Mouse (Mus musculus): Measurements from ENCODE around the gene Plcb1. TPM values are rescaled to one million over a fixed set of nuclear protein-coding genes. Genes with fewer than 3 reads are reported as not detected.

The Plcb1 gene
- polyA plus RNA-seq, 1 experiment from 2014 or later: 11.4 TPM

- ATAC-seq (ENCODE audit: insufficient number of reproducible peaks, insufficient read depth, low FRiP score, low TSS enrichment, low read depth): no peak
- no peaks in the 10 kb centered on the region for H3K27me3 ChIP-seq
- WGBS: 66% methylated on average over 9 of the region's 9 CpGs
- H3K9ac ChIP-seq (replicated peaks): no peak overlapping the region
- H3K4me2 ChIP-seq: no peak overlapping the region
- no peaks in the 10 kb centered on the region for H3K4me1 ChIP-seq (replicated peaks)
- H3K27ac ChIP-seq: no peak overlapping the region
- H3K36me3 ChIP-seq: no peaks in the 10 kb centered on the region
- H3K4me3 ChIP-seq (replicated peaks): no peak overlapping the region
- H3K9me3 ChIP-seq: no peaks in the 10 kb centered on the region
These were observed 602.1 kb downstream of the Plcb1 start for GRCm38 (mm10) chr2:135387990-135388389.

GRCm38 (mm10) chr2:135394698-135395097 lies 608.8 kb downstream of the Plcb1 start:
- Histone ChIP-seq H3K9me3 (no peaks in the 10 kb centered on the region), H3K4me1 (replicated peaks) (no peaks in the 10 kb centered on the region; the same call in 1 of the 2 replicates), H3K27ac (no peak overlapping the region), H3K4me2 (no peak overlapping the region), H3K36me3 (no peaks in the 10 kb centered on the region), H3K9ac (replicated peaks) (no peak overlapping the region), H3K4me3 (replicated peaks) (no peak overlapping the region), H3K27me3 (no peaks in the 10 kb centered on the region)
- ATAC-seq (ENCODE audit: insufficient number of reproducible peaks, insufficient read depth, low FRiP score, low TSS enrichment, low read depth): no peak
- 73% methylated on average over 3 of the region's 3 CpGs for WGBS

GRCm38 (mm10) chr2:135396375-135396774 lies 610.5 kb downstream of the Plcb1 start:
- Histone ChIP-seq H3K27me3 (no peaks in the 10 kb centered on the region), H3K4me3 (replicated peaks) (no peak overlapping the region), H3K27ac (no peak overlapping the region), H3K36me3 (no peaks in the 10 kb centered on the region), H3K9me3 (no peaks in the 10 kb centered on the region), H3K9ac (replicated peaks) (no peak overlapping the region), H3K4me2 (no peak overlapping the region), H3K4me1 (replicated peaks) (no peaks in the 10 kb centered on the region; the same call in 1 of the 2 replicates)
- no peak for ATAC-seq (ENCODE audit: insufficient number of reproducible peaks, insufficient read depth, low FRiP score, low TSS enrichment, low read depth)
- 90% methylated on average over 3 of the region's 3 CpGs for WGBS

GRCm38 (mm10) chr2:135397970-135398369 lies 612.1 kb downstream of the Plcb1 start:
- Histone ChIP-seq H3K4me3 (replicated peaks) (no peak overlapping the region), H3K27ac (no peak overlapping the region), H3K4me1 (replicated peaks) (no peaks in the 10 kb centered on the region; the same call in 1 of the 2 replicates), H3K36me3 (no peaks in the 10 kb centered on the region), H3K27me3 (no peaks in the 10 kb centered on the region), H3K4me2 (no peak overlapping the region), H3K9ac (replicated peaks) (no peak overlapping the region), H3K9me3 (no peaks in the 10 kb centered on the region)
- 92% methylated on average over 2 of the region's 2 CpGs for WGBS
- no peak for ATAC-seq (ENCODE audit: insufficient number of reproducible peaks, insufficient read depth, low FRiP score, low TSS enrichment, low read depth)

GRCm38 (mm10) chr2:135399760-135400159 lies 613.9 kb downstream of the Plcb1 start:
- no peaks in the 10 kb centered on the region for H3K36me3 ChIP-seq
- no peak overlapping the region for H3K4me3 ChIP-seq (replicated peaks)
- H3K27me3 ChIP-seq: no peaks in the 10 kb centered on the region
- H3K27ac ChIP-seq: no peak overlapping the region
- H3K4me2 ChIP-seq: no peak overlapping the region
- H3K9ac ChIP-seq (replicated peaks): no peak overlapping the region
- H3K4me1 ChIP-seq (replicated peaks): no peaks in the 10 kb centered on the region; the same call in 1 of the 2 replicates
- ATAC-seq (ENCODE audit: insufficient number of reproducible peaks, insufficient read depth, low FRiP score, low TSS enrichment, low read depth): no peak
- no peaks in the 10 kb centered on the region for H3K9me3 ChIP-seq
- 78% methylated on average over 6 of the region's 6 CpGs for WGBS

GRCm38 (mm10) chr2:135402916-135403315 lies 617.0 kb downstream of the Plcb1 start:
- Histone ChIP-seq H3K4me2 (no peak overlapping the region), H3K9ac (replicated peaks) (no peak overlapping the region), H3K4me1 (replicated peaks) (no peaks in the 10 kb centered on the region; the same call in 1 of the 2 replicates), H3K4me3 (replicated peaks) (no peak overlapping the region), H3K27ac (no peak overlapping the region), H3K36me3 (no peaks in the 10 kb centered on the region), H3K9me3 (no peaks in the 10 kb centered on the region), H3K27me3 (no peaks in the 10 kb centered on the region)
- 12% methylated on average over 1 of the region's 1 CpGs for WGBS
- no peak for ATAC-seq (ENCODE audit: insufficient number of reproducible peaks, insufficient read depth, low FRiP score, low TSS enrichment, low read depth)

GRCm38 (mm10) chr2:135403344-135403743 lies 617.5 kb downstream of the Plcb1 start:
- H3K36me3 ChIP-seq: no peaks in the 10 kb centered on the region
- no peak overlapping the region for H3K27ac ChIP-seq
- H3K4me1 ChIP-seq (replicated peaks): no peaks in the 10 kb centered on the region; the same call in 1 of the 2 replicates
- no peaks in the 10 kb centered on the region for H3K27me3 ChIP-seq
- 73% methylated on average over 6 of the region's 6 CpGs for WGBS
- H3K9me3 ChIP-seq: no peaks in the 10 kb centered on the region
- no peak overlapping the region for H3K4me2 ChIP-seq
- no peak overlapping the region for H3K9ac ChIP-seq (replicated peaks)
- no peak overlapping the region for H3K4me3 ChIP-seq (replicated peaks)
- ATAC-seq (ENCODE audit: insufficient number of reproducible peaks, insufficient read depth, low FRiP score, low TSS enrichment, low read depth): no peak

- Histone ChIP-seq H3K9ac (replicated peaks) (no peak overlapping the region), H3K27ac (no peak overlapping the region), H3K27me3 (no peaks in the 10 kb centered on the region), H3K36me3 (no peaks in the 10 kb centered on the region), H3K4me2 (no peak overlapping the region), H3K9me3 (no peaks in the 10 kb centered on the region), H3K4me3 (replicated peaks) (no peak overlapping the region), H3K4me1 (replicated peaks) (no peaks in the 10 kb centered on the region; the same call in 1 of the 2 replicates)
- 82% methylated on average over 1 of the region's 1 CpGs for WGBS
- no peak for ATAC-seq (ENCODE audit: insufficient number of reproducible peaks, insufficient read depth, low FRiP score, low TSS enrichment, low read depth)
These were observed 618.2 kb downstream of the Plcb1 start for GRCm38 (mm10) chr2:135404095-135404494.

- ATAC-seq (ENCODE audit: insufficient number of reproducible peaks, insufficient read depth, low FRiP score, low TSS enrichment, low read depth): no peak
- Histone ChIP-seq H3K9ac (replicated peaks) (no peak overlapping the region), H3K9me3 (no peaks in the 10 kb centered on the region), H3K4me2 (no peak overlapping the region), H3K36me3 (no peaks in the 10 kb centered on the region), H3K27me3 (no peaks in the 10 kb centered on the region), H3K4me1 (replicated peaks) (no peaks in the 10 kb centered on the region), H3K4me3 (replicated peaks) (no peak overlapping the region), H3K27ac (no peak overlapping the region)
- WGBS: 58% methylated on average over 5 of the region's 5 CpGs
These were observed 623.7 kb downstream of the Plcb1 start for GRCm38 (mm10) chr2:135409418-135410097.

- H3K4me2 ChIP-seq: no peak overlapping the region
- ATAC-seq (ENCODE audit: insufficient number of reproducible peaks, insufficient read depth, low FRiP score, low TSS enrichment, low read depth): no peak
- no peaks in the 10 kb centered on the region for H3K36me3 ChIP-seq
- 38% methylated on average over 2 of the region's 2 CpGs for WGBS
- no peak overlapping the region for H3K9ac ChIP-seq (replicated peaks)
- no peaks in the 10 kb centered on the region for H3K9me3 ChIP-seq
- no peak overlapping the region for H3K4me3 ChIP-seq (replicated peaks)
- no peaks in the 10 kb centered on the region for H3K27me3 ChIP-seq
- H3K27ac ChIP-seq: no peak overlapping the region
- H3K4me1 ChIP-seq (replicated peaks): no peaks in the 10 kb centered on the region
These were observed 625.8 kb downstream of the Plcb1 start for GRCm38 (mm10) chr2:135411675-135412074.

- no peak overlapping the region for H3K4me2 ChIP-seq
- no peak overlapping the region for H3K4me3 ChIP-seq (replicated peaks)
- ATAC-seq (ENCODE audit: insufficient number of reproducible peaks, insufficient read depth, low FRiP score, low TSS enrichment, low read depth): no peak
- H3K36me3 ChIP-seq: no peaks in the 10 kb centered on the region
- 80% methylated on average over 4 of the region's 4 CpGs for WGBS
- H3K27me3 ChIP-seq: no peaks in the 10 kb centered on the region
- no peaks in the 10 kb centered on the region for H3K4me1 ChIP-seq (replicated peaks)
- H3K27ac ChIP-seq: no peak overlapping the region
- H3K9ac ChIP-seq (replicated peaks): no peak overlapping the region
- H3K9me3 ChIP-seq: no peaks in the 10 kb centered on the region
These were observed 629.3 kb downstream of the Plcb1 start for GRCm38 (mm10) chr2:135415137-135415536.

GRCm38 (mm10) chr2:135419301-135419700 lies 633.4 kb downstream of the Plcb1 start:
- Histone ChIP-seq H3K4me3 (replicated peaks) (no peak overlapping the region), H3K4me2 (no peak overlapping the region), H3K36me3 (no peaks in the 10 kb centered on the region), H3K9me3 (no peaks in the 10 kb centered on the region), H3K27ac (no peak overlapping the region), H3K4me1 (replicated peaks) (no peaks in the 10 kb centered on the region), H3K9ac (replicated peaks) (no peak overlapping the region), H3K27me3 (no peaks in the 10 kb centered on the region)
- no peak for ATAC-seq (ENCODE audit: insufficient number of reproducible peaks, insufficient read depth, low FRiP score, low TSS enrichment, low read depth)
- 75% methylated on average over 5 of the region's 5 CpGs for WGBS

Data from limb, embryonic 12.5 days (tissue).